Mouse (Mus musculus): ENCODE data around the gene Mdfic.

- TF ChIP-seq CTCF (IDR thresholded peaks at IDR 0.05; ENCODE audit: insufficient read depth, low read depth, low read length), result no peak
- no peak for TF ChIP-seq POLR2A (IDR thresholded peaks at IDR 0.05; ENCODE audit: insufficient read depth, low read depth, low read length)
These were observed 7.4 kb downstream of the Mdfic start for GRCm38 (mm10) chr6:15727681-15728410.

All from olfactory bulb, adult 2 months (tissue).